Mouse (Mus musculus): ENCODE data around the gene Abcc10. TPM values are rescaled to one million over a fixed set of nuclear protein-coding genes. Genes with fewer than 3 reads are reported as not detected.

The Abcc10 gene
- polyA plus RNA-seq, 1 experiment from 2014 or later = 8.2 TPM

GRCm38 (mm10) chr17:46297028-46297363 lies 31.2 kb downstream of the Abcc10 start:
- Histone ChIP-seq H3K4me1 (replicated peaks; ENCODE audit: control insufficient read depth, insufficient read depth, low read length) (peaks cover 8% of the 10 kb centered on the region; the same call in 1 of the 2 replicates), H3K27me3 (ENCODE audit: control insufficient read depth, insufficient read depth, low read length) (peaks cover 37% of the 10 kb centered on the region), H3K9ac (peak overlapping the region; percentile 89), H3K27ac (peak overlapping the region; percentile 82), H3K9me3 (ENCODE audit: control insufficient read depth, low read length) (no peaks in the 10 kb centered on the region), H3K36me3 (replicated peaks; ENCODE audit: control insufficient read depth, insufficient read depth) (peaks cover 6% of the 10 kb centered on the region; the same call in 1 of the 2 replicates), H3K4me3 (replicated peaks; ENCODE audit: low read length) (peak overlapping the region; percentile 88), H3K4me2 (replicated peaks) (peak overlapping the region; percentile 78)
- DNase-seq (ENCODE audit: low spot score) (no peak), ATAC-seq (ENCODE audit: low FRiP score) (no peak)
- 11% methylated on average over 6 of the region's 6 CpGs for WGBS

- peaks cover 4% of the 10 kb centered on the region; the same call in 1 of the 2 replicates for H3K36me3 ChIP-seq (replicated peaks; ENCODE audit: control insufficient read depth, insufficient read depth)
- no peaks in the 10 kb centered on the region for H3K9me3 ChIP-seq (ENCODE audit: control insufficient read depth, low read length)
- WGBS = 48% methylated on average over 6 of the region's 6 CpGs
- peak overlapping the region; percentile 88 for H3K4me3 ChIP-seq (replicated peaks; ENCODE audit: low read length)
- DNase-seq (ENCODE audit: low spot score) (no peak), ATAC-seq (ENCODE audit: low FRiP score) (no peak)
- H3K9ac ChIP-seq = peak overlapping the region; percentile 89; the same call in 1 of the 2 replicates
- peak overlapping the region; percentile 82; the same call in 1 of the 2 replicates for H3K27ac ChIP-seq
- H3K4me2 ChIP-seq (replicated peaks) = peak overlapping the region; percentile 78
- peaks cover 37% of the 10 kb centered on the region for H3K27me3 ChIP-seq (ENCODE audit: control insufficient read depth, insufficient read depth, low read length)
- H3K4me1 ChIP-seq (replicated peaks; ENCODE audit: control insufficient read depth, insufficient read depth, low read length) = peaks cover 8% of the 10 kb centered on the region; the same call in 1 of the 2 replicates
Observed at GRCm38 (mm10) chr17:46296601-46297000, 31.6 kb downstream of the Abcc10 start.

GRCm38 (mm10) chr17:46287678-46288095 lies 40.5 kb downstream of the Abcc10 start:
- Histone ChIP-seq H3K9me3 (ENCODE audit: control insufficient read depth, low read length) (no peaks in the 10 kb centered on the region), H3K4me3 (replicated peaks; ENCODE audit: low read length) (no peak overlapping the region), H3K27me3 (ENCODE audit: control insufficient read depth, insufficient read depth, low read length) (no peaks in the 10 kb centered on the region), H3K9ac (no peak overlapping the region), H3K27ac (peak overlapping the region; percentile 43; the same call in 1 of the 2 replicates), H3K4me2 (replicated peaks) (no peak overlapping the region), H3K36me3 (replicated peaks; ENCODE audit: control insufficient read depth, insufficient read depth) (no peaks in the 10 kb centered on the region), H3K4me1 (replicated peaks; ENCODE audit: control insufficient read depth, insufficient read depth, low read length) (no peaks in the 10 kb centered on the region)
- WGBS = 63% methylated on average over 11 of the region's 11 CpGs
- DNase-seq (ENCODE audit: low spot score) (no peak), ATAC-seq (ENCODE audit: low FRiP score) (no peak)

GRCm38 (mm10) chr17:46285407-46285806 lies 42.7 kb downstream of the Abcc10 start:
- H3K4me1 ChIP-seq (replicated peaks; ENCODE audit: control insufficient read depth, insufficient read depth, low read length) = peaks cover 12% of the 10 kb centered on the region
- H3K27me3 ChIP-seq (ENCODE audit: control insufficient read depth, insufficient read depth, low read length) = no peaks in the 10 kb centered on the region
- H3K4me3 ChIP-seq (replicated peaks; ENCODE audit: low read length) = no peak overlapping the region
- 78% methylated on average over 6 of the region's 6 CpGs for WGBS
- DNase-seq (ENCODE audit: low spot score) (no peak), ATAC-seq (ENCODE audit: low FRiP score) (no peak)
- H3K9me3 ChIP-seq (ENCODE audit: control insufficient read depth, low read length) = no peaks in the 10 kb centered on the region
- no peak overlapping the region for H3K4me2 ChIP-seq (replicated peaks)
- no peak overlapping the region for H3K9ac ChIP-seq
- no peaks in the 10 kb centered on the region for H3K36me3 ChIP-seq (replicated peaks; ENCODE audit: control insufficient read depth, insufficient read depth)
- no peak overlapping the region for H3K27ac ChIP-seq

- Histone ChIP-seq H3K27me3 (ENCODE audit: control insufficient read depth, insufficient read depth, low read length) (no peaks in the 10 kb centered on the region), H3K9ac (no peak overlapping the region), H3K4me1 (replicated peaks; ENCODE audit: control insufficient read depth, insufficient read depth, low read length) (peaks cover 12% of the 10 kb centered on the region), H3K36me3 (replicated peaks; ENCODE audit: control insufficient read depth, insufficient read depth) (no peaks in the 10 kb centered on the region; the same call in 1 of the 2 replicates), H3K4me2 (replicated peaks) (no peak overlapping the region), H3K27ac (no peak overlapping the region), H3K4me3 (replicated peaks; ENCODE audit: low read length) (no peak overlapping the region), H3K9me3 (ENCODE audit: control insufficient read depth, low read length) (no peaks in the 10 kb centered on the region)
- DNase-seq (ENCODE audit: low spot score) (no peak), ATAC-seq (ENCODE audit: low FRiP score) (no peak)
- 43% methylated on average over 7 of the region's 7 CpGs for WGBS
Observed at GRCm38 (mm10) chr17:46284653-46285052, 43.5 kb downstream of the Abcc10 start.

GRCm38 (mm10) chr17:46283911-46284310 lies 44.2 kb downstream of the Abcc10 start:
- H3K4me2 ChIP-seq (replicated peaks) = no peak overlapping the region
- no peaks in the 10 kb centered on the region for H3K27me3 ChIP-seq (ENCODE audit: control insufficient read depth, insufficient read depth, low read length)
- 82% methylated on average over 8 of the region's 8 CpGs for WGBS
- no peak overlapping the region for H3K9ac ChIP-seq
- no peak overlapping the region for H3K27ac ChIP-seq
- no peaks in the 10 kb centered on the region for H3K9me3 ChIP-seq (ENCODE audit: control insufficient read depth, low read length)
- ATAC-seq (ENCODE audit: low FRiP score) (no peak), DNase-seq (ENCODE audit: low spot score) (no peak)
- H3K4me3 ChIP-seq (replicated peaks; ENCODE audit: low read length) = no peak overlapping the region
- peaks cover 4% of the 10 kb centered on the region for H3K36me3 ChIP-seq (replicated peaks; ENCODE audit: control insufficient read depth, insufficient read depth)
- peaks cover 12% of the 10 kb centered on the region for H3K4me1 ChIP-seq (replicated peaks; ENCODE audit: control insufficient read depth, insufficient read depth, low read length)

GRCm38 (mm10) chr17:46283140-46283539 lies 45.0 kb downstream of the Abcc10 start:
- 25% methylated on average over 9 of the region's 9 CpGs for WGBS
- peak overlapping the region; percentile 95 for H3K4me2 ChIP-seq (replicated peaks)
- 0 out of 2 replicates have a peak, but pooled peaks have one; percentile 41 for ATAC-seq (ENCODE audit: low FRiP score)
- no peaks in the 10 kb centered on the region for H3K9me3 ChIP-seq (ENCODE audit: control insufficient read depth, low read length)
- no peak overlapping the region for H3K27ac ChIP-seq
- H3K4me1 ChIP-seq (replicated peaks; ENCODE audit: control insufficient read depth, insufficient read depth, low read length) = peaks cover 12% of the 10 kb centered on the region
- H3K9ac ChIP-seq = no peak overlapping the region; the same call in 1 of the 2 replicates
- H3K36me3 ChIP-seq (replicated peaks; ENCODE audit: control insufficient read depth, insufficient read depth) = peaks cover 10% of the 10 kb centered on the region
- peak overlapping the region; percentile 65 for H3K4me3 ChIP-seq (replicated peaks; ENCODE audit: low read length)
- no peak for DNase-seq (ENCODE audit: low spot score)
- no peaks in the 10 kb centered on the region for H3K27me3 ChIP-seq (ENCODE audit: control insufficient read depth, insufficient read depth, low read length)

GRCm38 (mm10) chr17:46282483-46283123 lies 45.5 kb downstream of the Abcc10 start, which contains the start of gene Tjap1:
Gene Tjap1, minus strand, starts transcription at chr17:46283026.
- peak within 1 kb of the TSS; percentile 95 for H3K4me2 ChIP-seq (replicated peaks)
- H3K27ac ChIP-seq = peak within 1 kb of the TSS; percentile 66
- no peaks in the 10 kb centered on the region for H3K9me3 ChIP-seq (ENCODE audit: control insufficient read depth, low read length)
- under 1% methylated on average over 37 of the region's 37 CpGs for WGBS
- peak within 1 kb of the TSS; percentile 65 for H3K4me3 ChIP-seq (replicated peaks; ENCODE audit: low read length)
- no peaks in the 10 kb centered on the region for H3K27me3 ChIP-seq (ENCODE audit: control insufficient read depth, insufficient read depth, low read length)
- peaks cover 10% of the 10 kb centered on the region for H3K36me3 ChIP-seq (replicated peaks; ENCODE audit: control insufficient read depth, insufficient read depth)
- ATAC-seq (ENCODE audit: low FRiP score) = peak; percentile 97
- peaks cover 12% of the 10 kb centered on the region for H3K4me1 ChIP-seq (replicated peaks; ENCODE audit: control insufficient read depth, insufficient read depth, low read length)
- H3K9ac ChIP-seq = peak within 1 kb of the TSS; percentile 71
- DNase-seq (ENCODE audit: low spot score) = peak; percentile 89

GRCm38 (mm10) chr17:46278011-46278765 lies 50.0 kb downstream of the Abcc10 start:
- WGBS = 92% methylated on average over 12 of the region's 12 CpGs
- no peaks in the 10 kb centered on the region for H3K27me3 ChIP-seq (ENCODE audit: control insufficient read depth, insufficient read depth, low read length)
- no peak overlapping the region for H3K27ac ChIP-seq
- no peak for DNase-seq (ENCODE audit: low spot score)
- H3K4me3 ChIP-seq (replicated peaks; ENCODE audit: low read length) = no peak overlapping the region
- peaks cover 12% of the 10 kb centered on the region for H3K4me1 ChIP-seq (replicated peaks; ENCODE audit: control insufficient read depth, insufficient read depth, low read length)
- H3K9ac ChIP-seq = no peak overlapping the region
- no peaks in the 10 kb centered on the region for H3K9me3 ChIP-seq (ENCODE audit: control insufficient read depth, low read length)
- no peak overlapping the region for H3K4me2 ChIP-seq (replicated peaks)
- no peak for ATAC-seq (ENCODE audit: low FRiP score)
- peaks cover 10% of the 10 kb centered on the region for H3K36me3 ChIP-seq (replicated peaks; ENCODE audit: control insufficient read depth, insufficient read depth)
